Mouse (Mus musculus) CH12.LX (cell line): ENCODE data around the gene Syde1. TPM values are rescaled to one million over a fixed set of nuclear protein-coding genes. Genes with fewer than 3 reads are reported as not detected.

ENCODE experiments used
- DNase-seq: peaks from one replicate; pipeline ENCODE4 v3.0.0-alpha.2; 2013; ENCODE audit errors: extremely low read depth
- H3K27ac ChIP-seq: 2 replicates; pipeline ENCODE4 v1.5.1; 2012; ENCODE audit warnings: low read depth, mild to moderate bottlenecking, control low read depth, moderate library complexity; ENCODE audit not compliant: insufficient read depth
- H3K27me3 ChIP-seq: replicated peaks from 2 replicates; pipeline ENCODE3; 2012; ENCODE audit warnings: inconsistent platforms
- H3K36me3 ChIP-seq, 2 experiments: replicated peaks in 1 of 2; 2 replicates each; pipeline versions ENCODE3 to v1.6.1; 2012; ENCODE audit warnings: inconsistent platforms in 1 of 2, low read length in 1 of 2, mild to moderate bottlenecking in 1 of 2, mixed read lengths in 1 of 2, moderate library complexity in 1 of 2; ENCODE audit not compliant: control insufficient read depth in 1 of 2, insufficient read depth in 1 of 2
- H3K4me1 ChIP-seq, 2 experiments: 2 replicates each; pipeline ENCODE4 v1.6.1; 2012; ENCODE audit warnings: inconsistent platforms in 1 of 2, moderate library complexity in 1 of 2; ENCODE audit not compliant: insufficient read depth in 2 of 2, control insufficient read depth in 1 of 2
- H3K4me2 ChIP-seq: 2 replicates; pipeline ENCODE4 v1.6.1; 2012; ENCODE audit warnings: low read depth, mild to moderate bottlenecking, control low read depth; ENCODE audit not compliant: poor library complexity, insufficient read depth, severe bottlenecking
- H3K4me3 ChIP-seq, 3 experiments: fragments of 150-350 bp in 1 of 3; sonication (generic) in 1 of 3; replicated peaks in 1 of 3; 2 replicates each; pipeline versions ENCODE3 to v1.5.1; 2011 to 2012; ENCODE audit warnings: low read depth in 2 of 3, low read length in 2 of 3, mild to moderate bottlenecking in 2 of 3, moderate library complexity in 2 of 3, control low read depth in 1 of 3, improper control_type of control experiment in 1 of 3, inconsistent platforms in 1 of 3, mixed read lengths in 1 of 3; ENCODE audit not compliant: poor library complexity in 1 of 3
- H3K79me2 ChIP-seq: replicated peaks from 2 replicates; pipeline ENCODE4 v1.6.1; 2012; ENCODE audit warnings: mild to moderate bottlenecking, moderate library complexity; ENCODE audit not compliant: control insufficient read depth, poor library complexity, insufficient read depth, severe bottlenecking; ENCODE audit errors: extremely low read depth
- H3K9ac ChIP-seq: 2 replicates; pipeline ENCODE4 v1.6.1; 2012; ENCODE audit warnings: low read depth, mild to moderate bottlenecking, control low read depth, moderate library complexity; ENCODE audit not compliant: insufficient read depth
- H3K9me3 ChIP-seq: replicated peaks from 2 replicates; pipeline ENCODE3; 2012; ENCODE audit warnings: low read length, inconsistent platforms, mixed read lengths
- BHLHE40 ChIP-seq: IDR thresholded peaks from 2 replicates; pipeline ENCODE4 v1.6.1; 2011; ENCODE audit warnings: mild to moderate bottlenecking, low read depth, low read length, improper control_type of control experiment
- CHD1 ChIP-seq: IDR thresholded peaks from 2 replicates; pipeline ENCODE4 v1.6.1; 2012; ENCODE audit warnings: low read depth, low read length, improper control_type of control experiment, inconsistent platforms
- CHD2 ChIP-seq: IDR thresholded peaks from 2 replicates; pipeline ENCODE4 v1.6.1; 2011; ENCODE audit warnings: low read length, improper control_type of control experiment
- E2F4 ChIP-seq: IDR thresholded peaks from 2 replicates; pipeline ENCODE4 v1.6.1; 2011; ENCODE audit warnings: low read depth, low read length, improper control_type of control experiment; ENCODE audit not compliant: insufficient replicate concordance
- ELF1 ChIP-seq: IDR thresholded peaks from 2 replicates; pipeline ENCODE4 v1.6.1; 2014; ENCODE audit warnings: low read depth, mild to moderate bottlenecking, inconsistent platforms, low read length, improper control_type of control experiment
- IRF4 ChIP-seq: IDR thresholded peaks from 2 replicates; pipeline ENCODE4 v1.6.1; 2014; ENCODE audit warnings: low read depth, mild to moderate bottlenecking, inconsistent platforms, low read length, improper control_type of control experiment
- MAFK ChIP-seq: IDR thresholded peaks from 2 replicates; pipeline ENCODE4 v1.6.1; 2011; ENCODE audit warnings: low read length, improper control_type of control experiment; ENCODE audit not compliant: insufficient replicate concordance
- MAX ChIP-seq: IDR thresholded peaks from 2 replicates; pipeline ENCODE4 v1.6.1; 2011; ENCODE audit warnings: low read length, improper control_type of control experiment
- MEF2A ChIP-seq: IDR thresholded peaks from 2 replicates; pipeline ENCODE4 v1.6.1; 2014; ENCODE audit warnings: low read depth, mild to moderate bottlenecking, inconsistent platforms, low read length, improper control_type of control experiment, borderline replicate concordance
- MXI1 ChIP-seq: IDR thresholded peaks from 2 replicates; pipeline ENCODE4 v1.6.1; 2011; ENCODE audit warnings: mild to moderate bottlenecking, low read depth, low read length, improper control_type of control experiment
- NRF1 ChIP-seq: IDR thresholded peaks from 2 replicates; pipeline ENCODE4 v1.6.1; 2014; ENCODE audit warnings: low read depth, mild to moderate bottlenecking, inconsistent platforms, low read length, improper control_type of control experiment, moderate library complexity
- POLR2A ChIP-seq: IDR thresholded peaks from 2 replicates; pipeline ENCODE4 v1.6.1; 2011; ENCODE audit warnings: low read depth, mild to moderate bottlenecking, improper control_type of control experiment, low read length
- RAD21 ChIP-seq: IDR thresholded peaks from 2 replicates; pipeline ENCODE4 v1.6.1; 2011; ENCODE audit warnings: low read depth, mild to moderate bottlenecking, low read length, improper control_type of control experiment, moderate library complexity
- RCOR1 ChIP-seq: conservative IDR thresholded peaks from 2 replicates; pipeline ENCODE4 v1.6.1; 2012; ENCODE audit warnings: low read depth, mild to moderate bottlenecking, inconsistent platforms, low read length, improper control_type of control experiment
- SIN3A ChIP-seq: IDR thresholded peaks from 2 replicates; pipeline ENCODE4 v1.6.1; 2012; ENCODE audit warnings: low read length, improper control_type of control experiment, inconsistent platforms
- TBP ChIP-seq: conservative IDR thresholded peaks from 2 replicates; pipeline ENCODE4 v1.6.1; 2011; ENCODE audit warnings: low read depth, low read length, improper control_type of control experiment
- UBTF ChIP-seq: IDR thresholded peaks from 2 replicates; pipeline ENCODE4 v1.6.1; 2012; ENCODE audit warnings: low read depth, mild to moderate bottlenecking, inconsistent platforms, low read length, improper control_type of control experiment, moderate library complexity
- USF1 ChIP-seq: IDR thresholded peaks from 2 replicates; pipeline ENCODE4 v1.6.1; 2014; ENCODE audit warnings: low read depth, mild to moderate bottlenecking, inconsistent platforms, low read length, improper control_type of control experiment
- USF2 ChIP-seq: conservative IDR thresholded peaks from 2 replicates; pipeline ENCODE4 v1.6.1; 2011; ENCODE audit warnings: low read depth, low read length, improper control_type of control experiment
- ZC3H11A ChIP-seq: IDR thresholded peaks from 2 replicates; pipeline ENCODE4 v1.6.1; 2012; ENCODE audit warnings: low read depth, mild to moderate bottlenecking, inconsistent platforms, low read length, improper control_type of control experiment
- ZKSCAN1 ChIP-seq: IDR thresholded peaks from 2 replicates; pipeline ENCODE4 v1.6.1; 2012; ENCODE audit warnings: low read depth, inconsistent platforms, low read length, improper control_type of control experiment, borderline replicate concordance
- ZNF384 ChIP-seq: IDR thresholded peaks from 2 replicates; pipeline ENCODE4 v1.6.1; 2012; ENCODE audit warnings: low read depth, low read length, improper control_type of control experiment, inconsistent platforms
- dilution Hi-C: fragments of 300-500 bp; cut with MboI; formaldehyde crosslinking; loops from 2 replicates; pipeline ENCODE4 v1.14.3; 2020; ENCODE audit warnings: low sequenced_read_pairs; ENCODE audit not compliant: extremely low pct_unique_long_range_greater_than_20kb, extremely low pct_ligation_motif_present
- in situ Hi-C: fragments of 300-500 bp; cut with MboI; formaldehyde crosslinking; loops from 3 replicates; pipeline ENCODE4 v1.14.3; 2019; ENCODE audit warnings: low sequenced_read_pairs, low pct_ligation_motif_present, low pct_unique_long_range_greater_than_20kb, mixed read lengths
- polyA plus RNA-seq: library from polyadenylated mRNA; unstranded; fragments of >175 nt; gene quantifications from 2 replicates; pipeline ENCODE4 v1.2.1, GENCODE M21; 2012; ENCODE audit warnings: low read depth; ENCODE audit not compliant: insufficient read length
- total RNA-seq, 2 experiments: library from RNA; depleted of rRNA; stranded (reverse); fragments of 300-350 nt in 1 of 2; fragments of >200 nt in 1 of 2; gene quantifications; 2 replicates each; pipeline ENCODE4 v1.2.3; 2012 to 2014

The Syde1 gene
- total and polyA plus RNA-seq, 3 experiments, result not detected

GRCm38 (mm10) chr10:78589901-78590300 lies 1.9 kb downstream of the Syde1 start:
- H3K27me3 ChIP-seq, result peaks cover 32% of the 10 kb centered on the region

GRCm38 (mm10) chr10:78589291-78589690 lies 2.5 kb downstream of the Syde1 start:
- H3K9me3 ChIP-seq, result no peaks in the 10 kb centered on the region
- in situ Hi-C loops, result no loop called here
- dilution Hi-C loops, result no loop called here
- peaks cover 27% of the 10 kb centered on the region for H3K27me3 ChIP-seq
- DNase-seq, result no peak
- H3K4me2 ChIP-seq, result no peak overlapping the region
- H3K4me1 ChIP-seq, result no peaks in the 10 kb centered on the region
- no peak overlapping the region for H3K27ac ChIP-seq
- no peak overlapping the region for H3K9ac ChIP-seq
- TF ChIP-seq RAD21 (no peak), MAX (no peak), NRF1 (no peak), ZKSCAN1 (no peak), POLR2A (no peak), MEF2A (no peak), E2F4 (no peak), ZNF384 (no peak), ELF1 (no peak), IRF4 (no peak), USF2 (no peak)
- peaks cover 0 to 10% of the 10 kb centered on the region in 2 experiments for H3K36me3 ChIP-seq
- H3K4me3 ChIP-seq, result no peak overlapping the region
- H3K79me2 ChIP-seq, result no peaks in the 10 kb centered on the region

More at GRCm38 (mm10) chr10:78589901-78590300, 1.9 kb downstream of the Syde1 start:
- in situ Hi-C loops, result no loop called here
- no peak overlapping the region for H3K4me2 ChIP-seq
- no peak overlapping the region for H3K9ac ChIP-seq
- H3K4me3 ChIP-seq, result no peak overlapping the region
- TF ChIP-seq IRF4 (no peak), ELF1 (no peak), USF1 (no peak), UBTF (no peak), MXI1 (no peak), NRF1 (no peak), MAFK (no peak), ZKSCAN1 (no peak), ZC3H11A (no peak), RAD21 (no peak), CHD1 (no peak), CHD2 (no peak), SIN3A (no peak), BHLHE40 (no peak), RCOR1 (no peak), USF2 (no peak), TBP (no peak)
- TF ChIP-seq, all 38 proteins: peak for 0
- dilution Hi-C loops, result no loop called here
- no peak for DNase-seq
- Histone ChIP-seq H3K27ac (no peak overlapping the region), H3K79me2 (no peaks in the 10 kb centered on the region), H3K36me3 (peaks cover 0 to 4% of the 10 kb centered on the region in 2 experiments), H3K4me1 (no peaks in the 10 kb centered on the region), H3K9me3 (no peaks in the 10 kb centered on the region)
